Mouse (Mus musculus) brain, embryonic 18.5 days (tissue): ENCODE measurements around the gene Aamp.

Source experiments
- DNase-seq: peaks from one replicate; pipeline ENCODE4 v3.0.0-alpha.2; 2012; ENCODE audit warnings: low read depth, low spot score

The Aamp gene

GRCm38 (mm10) chr1:74237671-74238070 lies 46.9 kb downstream of the Aamp start:
- no peak for DNase-seq

- no peak for DNase-seq
These were observed 47.8 kb downstream of the Aamp start for GRCm38 (mm10) chr1:74236590-74237317.

- peak; percentile 90 for DNase-seq
These were observed 48.5 kb downstream of the Aamp start, which contains the start of gene Arpc2 for GRCm38 (mm10) chr1:74235938-74236589. TSS of gene Arpc2 (plus strand) at chr1:74236084.

GRCm38 (mm10) chr1:74230992-74231391 lies 53.5 kb downstream of the Aamp start:
- no peak for DNase-seq

- no peak for DNase-seq
These were observed 54.6 kb downstream of the Aamp start for GRCm38 (mm10) chr1:74229942-74230341.
